Mouse (Mus musculus) heart, embryonic 16.5 days (tissue): ENCODE measurements around the gene Acvr2a. TPM values are rescaled to one million over a fixed set of nuclear protein-coding genes. Genes with fewer than 3 reads are reported as not detected.
"Not testable (repeated sequence)": the region's sequence is repeated elsewhere in the genome, so short reads cannot be mapped to it uniquely, and the experiment has no call there.

Source experiments
- ATAC-seq: fragments of 200-750 bp; cut with Nextera tagmentation; replicated peaks from 2 replicates; pipeline ENCODE4 v1.8.0; 2017; ENCODE audit warnings: moderate number of reproducible peaks; ENCODE audit not compliant: insufficient read depth, low FRiP score; ENCODE audit errors: extremely low read depth
- H3K27ac ChIP-seq: fragments of 300-500 bp; sonication (generic); 2 replicates; pipeline ENCODE4 v1.5.1; 2014; ENCODE audit warnings: mild to moderate bottlenecking, low read length, control low read depth, moderate library complexity
- H3K27me3 ChIP-seq: fragments of 300-500 bp; sonication (generic); 2 replicates; pipeline ENCODE4 v1.6.1; 2014; ENCODE audit warnings: low read length, mixed read lengths; ENCODE audit not compliant: control insufficient read depth, insufficient read depth
- H3K36me3 ChIP-seq: fragments of 300-500 bp; sonication (generic); 2 replicates; pipeline ENCODE4 v1.6.1; 2014; ENCODE audit not compliant: control insufficient read depth, insufficient read depth
- H3K4me1 ChIP-seq: fragments of 300-500 bp; sonication (generic); 2 replicates; pipeline ENCODE4 v1.6.1; 2014; ENCODE audit warnings: low read length, mixed read lengths; ENCODE audit not compliant: control insufficient read depth, insufficient read depth
- H3K4me2 ChIP-seq: fragments of 300-500 bp; sonication (generic); 2 replicates; pipeline ENCODE4 v1.6.1; 2014; ENCODE audit warnings: low read depth, mild to moderate bottlenecking, control low read depth, low read length
- H3K4me3 ChIP-seq: fragments of 300-500 bp; sonication (generic); 2 replicates; pipeline ENCODE4 v1.5.1; 2014; ENCODE audit warnings: mild to moderate bottlenecking, control low read depth, low read length
- H3K9ac ChIP-seq: fragments of 300-500 bp; sonication (generic); 2 replicates; pipeline ENCODE4 v1.6.1; 2014; ENCODE audit warnings: low read length, control low read depth
- H3K9me3 ChIP-seq: fragments of 300-500 bp; sonication (generic); replicated peaks from 2 replicates; pipeline ENCODE4 v1.6.1; 2016; ENCODE audit warnings: low read length; ENCODE audit not compliant: control insufficient read depth
- WGBS: fragments of 180-500 bp; shearing (Covaris S2); extraction: QIAGEN DNeasy Blood & Tissue Kit; methylation state at CpG from one replicate; pipeline ENCODE4 v1.1.7; 2014; 5-methylcytosine and 5-hydroxymethylcytosine counted together
- polyA plus RNA-seq: library from polyadenylated mRNA; unstranded; fragments of >200 nt; fragmentation: Nextera tagmentation; extraction: Ambion mirVana; gene quantifications from 2 replicates; pipeline ENCODE4 v1.2.1, GENCODE M21; 2015

Acvr2a gene
- polyA plus RNA-seq, 1 experiment from 2014 or later: 9.5 TPM

GRCm38 (mm10) chr2:48846689-48847398, 32.9 kb downstream of the Acvr2a start:
- WGBS: 61% methylated on average over 2 of the region's 2 CpGs
- Histone ChIP-seq H3K27me3 (no peaks in the 10 kb centered on the region), H3K4me1 (peaks cover 2% of the 10 kb centered on the region; the same call in 1 of the 2 replicates), H3K36me3 (no peaks in the 10 kb centered on the region), H3K9ac (no peak overlapping the region), H3K4me2 (no peak overlapping the region), H3K27ac (no peak overlapping the region), H3K9me3 (no peaks in the 10 kb centered on the region), H3K4me3 (no peak overlapping the region)
- no peak for ATAC-seq

- H3K4me3 ChIP-seq, H3K27me3 ChIP-seq, H3K27ac ChIP-seq, ATAC-seq, H3K9me3 ChIP-seq, H3K36me3 ChIP-seq, H3K9ac ChIP-seq, H3K4me2 ChIP-seq, H3K4me1 ChIP-seq: not testable (repeated sequence)
- WGBS: 91% methylated on average over 6 of the region's 6 CpGs
Measured at GRCm38 (mm10) chr2:48865596-48865995, 51.7 kb downstream of the Acvr2a start.

- no peak for ATAC-seq
- 67% methylated on average over 5 of the region's 5 CpGs for WGBS
Measured at GRCm38 (mm10) chr2:48868199-48868913, 54.4 kb downstream of the Acvr2a start.

GRCm38 (mm10) chr2:48885945-48886344, 72.0 kb downstream of the Acvr2a start:
- H3K27me3 ChIP-seq: no peaks in the 10 kb centered on the region
- H3K4me1 ChIP-seq: no peaks in the 10 kb centered on the region
- no peak overlapping the region for H3K4me2 ChIP-seq
- no peak; the same call in 1 of the 2 replicates for ATAC-seq
- no peak overlapping the region for H3K4me3 ChIP-seq
- H3K36me3 ChIP-seq: peaks cover 1% of the 10 kb centered on the region; the same call in 1 of the 2 replicates
- no peak overlapping the region for H3K9ac ChIP-seq
- no peak overlapping the region; the same call in 1 of the 2 replicates for H3K27ac ChIP-seq
- H3K9me3 ChIP-seq: no peaks in the 10 kb centered on the region

More at GRCm38 (mm10) chr2:48868199-48868913, 54.4 kb downstream of the Acvr2a start:
- H3K9me3 ChIP-seq: no peaks in the 10 kb centered on the region
- no peaks in the 10 kb centered on the region for H3K4me1 ChIP-seq
- H3K4me2 ChIP-seq: no peak overlapping the region
- H3K27ac ChIP-seq: no peak overlapping the region
- H3K9ac ChIP-seq: no peak overlapping the region
- H3K36me3 ChIP-seq: 0 out of 2 replicates have a peak, but pooled peaks cover 3% of the 10 kb centered on the region
- no peaks in the 10 kb centered on the region for H3K27me3 ChIP-seq
- H3K4me3 ChIP-seq: no peak overlapping the region

- no peak overlapping the region for H3K4me3 ChIP-seq
- WGBS: 94% methylated on average over 3 of the region's 3 CpGs
- H3K4me1 ChIP-seq: no peaks in the 10 kb centered on the region
- no peaks in the 10 kb centered on the region for H3K9me3 ChIP-seq
- no peaks in the 10 kb centered on the region for H3K27me3 ChIP-seq
- H3K9ac ChIP-seq: no peak overlapping the region
- H3K4me2 ChIP-seq: no peak overlapping the region
- no peak overlapping the region for H3K27ac ChIP-seq
- no peak for ATAC-seq
- H3K36me3 ChIP-seq: peaks cover 15% of the 10 kb centered on the region
Measured at GRCm38 (mm10) chr2:48895186-48895585, 81.3 kb downstream of the Acvr2a start.

GRCm38 (mm10) chr2:48908866-48909265, 95.0 kb downstream of the Acvr2a start:
- H3K27ac ChIP-seq: no peak overlapping the region
- peaks cover 8% of the 10 kb centered on the region for H3K36me3 ChIP-seq
- no peaks in the 10 kb centered on the region for H3K27me3 ChIP-seq
- ATAC-seq: no peak
- WGBS: 38% methylated on average over 2 of the region's 2 CpGs
- H3K9me3 ChIP-seq: no peaks in the 10 kb centered on the region
- H3K4me3 ChIP-seq: no peak overlapping the region
- H3K9ac ChIP-seq: no peak overlapping the region
- H3K4me1 ChIP-seq: no peaks in the 10 kb centered on the region
- H3K4me2 ChIP-seq: no peak overlapping the region

GRCm38 (mm10) chr2:48914185-48914584, 100.3 kb downstream of the Acvr2a start:
- Histone ChIP-seq H3K27me3 (no peaks in the 10 kb centered on the region), H3K9me3 (no peaks in the 10 kb centered on the region), H3K9ac (no peak overlapping the region), H3K36me3 (peaks cover 6% of the 10 kb centered on the region; the same call in 1 of the 2 replicates), H3K27ac (no peak overlapping the region), H3K4me1 (no peaks in the 10 kb centered on the region), H3K4me2 (no peak overlapping the region), H3K4me3 (no peak overlapping the region)
- ATAC-seq: no peak
- 44% methylated on average over 1 of the region's 1 CpGs for WGBS

GRCm38 (mm10) chr2:48915832-48916231, 101.9 kb downstream of the Acvr2a start:
- H3K36me3 ChIP-seq: peaks cover 6% of the 10 kb centered on the region; the same call in 1 of the 2 replicates
- no peaks in the 10 kb centered on the region for H3K9me3 ChIP-seq
- ATAC-seq: no peak
- H3K4me2 ChIP-seq: no peak overlapping the region
- H3K4me3 ChIP-seq: no peak overlapping the region
- H3K27ac ChIP-seq: no peak overlapping the region
- H3K4me1 ChIP-seq: no peaks in the 10 kb centered on the region
- no peak overlapping the region for H3K9ac ChIP-seq
- H3K27me3 ChIP-seq: no peaks in the 10 kb centered on the region

- Histone ChIP-seq H3K27me3 (no peaks in the 10 kb centered on the region), H3K36me3 (peaks cover 11% of the 10 kb centered on the region), H3K4me2 (no peak overlapping the region), H3K9ac (no peak overlapping the region), H3K9me3 (no peaks in the 10 kb centered on the region), H3K27ac (no peak overlapping the region), H3K4me3 (no peak overlapping the region), H3K4me1 (no peaks in the 10 kb centered on the region)
- ATAC-seq: no peak
- WGBS: 83% methylated on average over 2 of the region's 2 CpGs
Measured at GRCm38 (mm10) chr2:48935058-48935457, 121.1 kb downstream of the Acvr2a start.
